Mouse (Mus musculus) activated CD4-positive, CD25-positive, alpha-beta regulatory T cell (primary cell): ENCODE measurements around the gene Setd6. TPM values are rescaled to one million over a fixed set of nuclear protein-coding genes. Genes with fewer than 3 reads are reported as not detected.

ENCODE experiments used
- polyA plus RNA-seq, 2 experiments: library from polyadenylated mRNA; unstranded; fragments of 100-300 nt; shearing (Covaris generic); gene quantifications; one replicate each; pipeline ENCODE4 v1.2.1; 2017

Gene Setd6
- polyA plus RNA-seq = 10 to 100 TPM; 42.9 to 52.7 TPM

DNA sequence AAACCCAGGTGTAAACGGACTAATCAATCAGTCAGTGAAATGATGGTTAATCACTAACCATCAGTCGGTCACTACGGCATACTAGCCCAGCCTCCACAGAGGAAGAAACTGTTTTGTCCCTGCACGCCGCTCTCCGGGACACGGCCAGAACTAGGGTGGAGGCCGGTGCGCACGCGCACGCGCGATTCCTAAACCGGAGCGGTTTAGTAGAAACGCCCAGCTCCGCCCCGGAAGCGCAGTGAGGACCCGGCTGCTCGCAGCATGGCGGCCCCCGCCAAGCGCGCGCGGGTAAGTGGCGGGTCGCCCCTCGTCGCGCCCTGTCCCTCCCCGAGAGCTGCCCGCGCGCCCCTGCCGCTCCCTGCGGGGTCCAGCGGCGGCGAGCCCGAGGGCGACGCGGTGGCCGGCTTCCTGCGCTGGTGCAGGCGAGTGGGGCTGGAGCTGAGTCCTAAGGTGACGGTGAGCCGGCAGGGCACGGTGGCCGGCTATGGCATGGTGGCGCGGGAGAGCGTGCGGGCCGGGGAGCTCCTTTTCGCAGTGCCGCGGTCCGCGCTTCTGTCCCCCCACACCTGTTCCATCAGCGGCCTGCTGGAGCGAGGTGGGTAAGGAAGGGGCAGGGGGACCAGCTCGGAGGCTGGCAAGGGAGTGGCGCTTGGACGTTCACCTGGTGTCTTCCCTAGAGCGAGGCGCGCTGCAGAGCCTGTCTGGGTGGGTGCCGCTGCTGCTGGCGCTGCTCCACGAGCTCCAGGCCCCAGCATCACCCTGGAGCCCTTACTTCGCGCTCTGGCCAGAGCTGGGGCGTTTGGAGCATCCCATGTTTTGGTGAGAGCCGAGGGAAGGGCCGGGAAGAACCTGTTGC lies at the start of gene Setd6:
TSS of gene Setd6 (plus strand) at position 206 of the 856 bp plus-strand sequence.

DNA sequence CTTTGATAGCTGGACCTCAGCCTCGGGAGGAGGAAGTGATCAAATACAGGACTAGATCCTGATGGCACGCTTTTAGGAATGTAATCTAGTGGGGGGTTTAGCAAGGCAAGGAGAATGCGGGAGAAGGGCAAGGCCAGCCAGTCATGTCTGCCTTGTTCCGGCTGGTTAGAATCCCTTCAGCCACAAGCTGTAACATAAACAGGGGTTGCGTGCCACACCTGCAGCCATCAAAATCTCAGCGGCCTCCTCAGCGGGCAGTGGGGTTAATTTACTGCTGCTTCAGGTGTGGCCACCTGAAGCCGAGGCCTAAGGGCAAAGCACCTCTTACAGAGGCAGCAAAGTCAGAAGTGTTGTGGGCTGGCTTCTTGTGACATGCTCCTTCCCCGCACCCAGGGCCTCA lies 39.0 kb upstream of the Setd6 start, which contains the start of gene Ndrg4:
TSS of gene Ndrg4 (plus strand) at position 350 of the 400 bp plus-strand sequence.

Other genes starting within 250 kb of the Setd6 start
- 10 to 100 TPM; 30.7 to 46.6 TPM for gene Csnk2a2, start 225.8 kb upstream of the Setd6 start, polyA plus RNA-seq
- gene Ccdc113, start 181.8 kb upstream of the Setd6 start, polyA plus RNA-seq = not detected
- not detected for gene Prss54, start 139.5 kb upstream of the Setd6 start, polyA plus RNA-seq
- 1 to 10 TPM; 8.2 to 8.4 TPM for gene Gins3, start 82.4 kb upstream of the Setd6 start, polyA plus RNA-seq
- gene Ndrg4, start 38.9 kb upstream of the Setd6 start, polyA plus RNA-seq = 1 to 10 TPM in 1 of 2 experiments, under 1 TPM in 1; 0.90 to 1.4 TPM
- gene Cnot1, start 91.6 kb downstream of the Setd6 start, polyA plus RNA-seq = 10 to 100 TPM; 76.7 to 89.9 TPM
- gene Sap18b, start 109.5 kb downstream of the Setd6 start, polyA plus RNA-seq = 100 to 1,000 TPM; 171 to 181 TPM
- 10 to 100 TPM in 1 of 2 experiments, 1 to 10 TPM in 1; 9.8 to 15.1 TPM for gene Slc38a7, start 137.7 kb downstream of the Setd6 start, polyA plus RNA-seq
- 100 to 1,000 TPM; 123 to 155 TPM for gene Got2, start 172.7 kb downstream of the Setd6 start, polyA plus RNA-seq